8 mouse cellular contexts compared by ENCODE assay signal in the genomic region with DNA sequence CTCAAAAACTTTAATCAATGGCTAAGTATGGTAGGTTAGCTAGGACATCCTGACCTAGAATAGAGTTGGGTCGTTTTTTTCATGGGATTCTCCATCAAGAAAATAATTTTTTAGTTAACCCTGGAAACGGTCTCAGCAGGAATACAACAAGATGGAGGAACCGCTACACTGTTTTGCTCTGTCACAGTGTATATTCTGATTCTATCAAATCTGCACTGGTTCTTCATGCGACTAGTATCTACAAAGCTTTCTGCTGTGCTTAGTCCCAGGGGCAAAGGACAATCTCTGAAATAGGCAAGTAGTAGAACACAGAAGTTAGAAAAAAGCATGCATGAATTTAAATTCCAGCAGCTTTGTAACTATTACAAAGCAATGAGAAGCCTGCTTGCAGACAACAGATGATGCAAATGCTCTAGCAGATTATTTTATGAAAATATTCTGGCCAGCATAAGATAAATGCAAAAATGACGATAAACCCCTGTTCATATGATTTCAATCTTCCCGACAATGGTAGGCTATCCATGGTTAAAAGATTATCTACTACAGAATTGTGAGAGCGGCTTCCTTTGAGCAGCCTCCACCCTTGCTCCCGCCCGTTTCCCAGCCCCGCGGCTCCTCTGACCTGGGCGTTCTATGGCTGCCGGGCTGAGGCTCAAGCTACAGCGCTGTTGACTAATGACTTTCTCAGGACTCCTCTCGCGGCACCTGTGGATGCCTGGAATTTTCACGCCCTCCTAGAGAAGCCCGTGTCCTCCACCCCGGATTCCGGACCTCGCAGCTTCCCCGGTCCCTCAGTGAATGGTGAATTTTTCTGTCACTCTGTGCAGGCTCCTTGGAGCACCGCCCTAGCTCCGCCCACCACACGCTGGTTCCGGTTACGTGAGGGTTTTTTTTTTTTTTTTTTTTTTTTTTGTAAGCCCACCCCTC. TPM values are rescaled to one million over a fixed set of nuclear protein-coding genes. Genes with fewer than 3 reads are reported as not detected.
A peak's percentile ranks its signal among the peaks of the same experiment; 100 is the strongest.
DNase-seq lines count a peak whose midpoint lies in the region; ATAC-seq lines count a peak whose summit lies in the region.

A gene (minus strand): TSS at position 800 of the 927 bp plus-strand sequence.

- WGBS in heart, embryonic 14.5 days = 5% methylated on average over 27 of the region's 27 CpGs
- WGBS in liver, embryonic 13.5 days (ENCODE audit: insufficient replicate concordance) = 4% methylated on average over 27 of the region's 27 CpGs
- 2% methylated on average over 27 of the region's 27 CpGs for WGBS in stomach, embryonic 16.5 days

- peak within 1 kb of the TSS; percentile 75 for H3K4me2 ChIP-seq in heart, embryonic 14.5 days (ENCODE audit: low read length)
- peak within 1 kb of the TSS; percentile 78 for H3K4me2 ChIP-seq in liver, embryonic 13.5 days
- H3K4me2 ChIP-seq in stomach, embryonic 16.5 days (ENCODE audit: low read depth, low read length) = peak within 1 kb of the TSS; percentile 81

- H3K27ac ChIP-seq in heart, embryonic 14.5 days (replicated peaks in 1 of 2; ENCODE audit: control insufficient read depth in 1 of 2, insufficient read depth in 1 of 2, low read depth in 2 of 2, low read length in 2 of 2) = peak within 1 kb of the TSS; percentile 87 to 92
- peak within 1 kb of the TSS; percentile 78 for H3K27ac ChIP-seq in liver, embryonic 13.5 days
- peak within 1 kb of the TSS; percentile 63 for H3K27ac ChIP-seq in stomach, embryonic 16.5 days (ENCODE audit: low read length)

- H3K4me3 ChIP-seq in heart, embryonic 14.5 days (ENCODE audit: control insufficient read depth in 1 of 2, insufficient read depth in 1 of 2, low read depth in 1 of 2, low read length in 2 of 2) = peak within 1 kb of the TSS; percentile 82 to 99
- peak within 1 kb of the TSS; percentile 72 for H3K4me3 ChIP-seq in liver, embryonic 13.5 days (replicated peaks)
- H3K4me3 ChIP-seq in stomach, embryonic 16.5 days (replicated peaks; ENCODE audit: low read length) = peak within 1 kb of the TSS; percentile 66

- H3K27me3 ChIP-seq in heart, embryonic 14.5 days (ENCODE audit: control insufficient read depth, insufficient read depth, low read length) = no peaks in the 10 kb centered on the region
- no peaks in the 10 kb centered on the region for H3K27me3 ChIP-seq in liver, embryonic 13.5 days
- no peaks in the 10 kb centered on the region for H3K27me3 ChIP-seq in stomach, embryonic 16.5 days (ENCODE audit: control insufficient read depth, insufficient read depth, low read length)

- peaks cover 9% of the 10 kb centered on the region for H3K36me3 ChIP-seq in heart, embryonic 14.5 days (ENCODE audit: control insufficient read depth, insufficient read depth, low read length)
- H3K36me3 ChIP-seq in liver, embryonic 13.5 days = no peaks in the 10 kb centered on the region
- H3K36me3 ChIP-seq in stomach, embryonic 16.5 days (ENCODE audit: control insufficient read depth, insufficient read depth, low read length) = no peaks in the 10 kb centered on the region

- DNase-seq in c-Kit-negative CD71-positive TER-119-positive erythroid progenitor cells, embryonic 14.5 days (ENCODE audit: low read depth, low spot score) = peak; percentile 56
- DNase-seq in fibroblast of lung, adult 2 months (ENCODE audit: low read depth) = peak; percentile 77
- DNase-seq in kidney, postnatal 14 days = peak; percentile 96
- peak; percentile 82 for DNase-seq in liver, embryonic 13.5 days
- peak; percentile 85 for DNase-seq in neural tube, embryonic 10.5 days (ENCODE audit: extremely low spot score, low spot score)

- peaks cover 0 to 4% of the 10 kb centered on the region in 2 experiments; a peak in 3 of 4 replicates for H3K4me1 ChIP-seq in heart, embryonic 14.5 days (ENCODE audit: control insufficient read depth in 2 of 2, insufficient read depth in 2 of 2, low read length in 2 of 2)
- peaks cover 10% of the 10 kb centered on the region for H3K4me1 ChIP-seq in liver, embryonic 13.5 days (replicated peaks)
- H3K4me1 ChIP-seq in stomach, embryonic 16.5 days (ENCODE audit: control insufficient read depth, insufficient read depth, low read length) = no peaks in the 10 kb centered on the region

- peak within 1 kb of the TSS; percentile 86 for H3K9ac ChIP-seq in heart, embryonic 14.5 days (ENCODE audit: low read length)
- H3K9ac ChIP-seq in liver, embryonic 13.5 days = peak within 1 kb of the TSS; percentile 75
- peak within 1 kb of the TSS; percentile 81 for H3K9ac ChIP-seq in stomach, embryonic 16.5 days (ENCODE audit: low read length)

- ATAC-seq in CD4-positive, CD25-positive, alpha-beta regulatory T cell, adult 4 months = peak; percentile 98
- peak; percentile 100 for ATAC-seq in heart, embryonic 14.5 days (ENCODE audit: insufficient number of reproducible peaks, insufficient read depth, low FRiP score, low read depth)
- peak; percentile 99 for ATAC-seq in liver, embryonic 13.5 days (ENCODE audit: low read depth)
- peak; percentile 100 for ATAC-seq in stomach, embryonic 16.5 days (ENCODE audit: insufficient read depth, low FRiP score)

- no peaks in the 10 kb centered on the region for H3K9me3 ChIP-seq in heart, embryonic 14.5 days (ENCODE audit: control insufficient read depth, low read length)
- no peaks in the 10 kb centered on the region for H3K9me3 ChIP-seq in liver, embryonic 13.5 days (replicated peaks)
- H3K9me3 ChIP-seq in stomach, embryonic 16.5 days (replicated peaks; ENCODE audit: control insufficient read depth, low read length) = no peaks in the 10 kb centered on the region

RNA-seq across cellular contexts. Expression of the gene that starts here (rescaled TPM):
- polyA plus RNA-seq in CD4-positive, CD25-positive, alpha-beta regulatory T cell, adult 4 months (2017; shearing (Covaris generic)) = 10 to 100 TPM; 10.4 to 11.7 TPM
- polyA plus RNA-seq in heart, embryonic 14.5 days (2014; fragmentation: Nextera tagmentation; extraction: Ambion mirVana) = 9.5 and 10.2 TPM in 2 replicates
- polyA plus RNA-seq in liver, embryonic 13.5 days (2015; fragmentation: Nextera tagmentation; extraction: Ambion mirVana) = 2.3 and 2.4 TPM in 2 replicates
- 9.2 and 10.6 TPM in 2 replicates for polyA plus RNA-seq in stomach, embryonic 16.5 days (2015; fragmentation: Nextera tagmentation; extraction: Ambion mirVana)

Comparison
In these comparisons a context has a peak if more than half of its experiments do, and no peak if none do; other contexts are left out.
1. Peak in every context shown above with its lines: DNase-seq, ATAC-seq, H3K4me3 ChIP-seq and H3K27ac ChIP-seq.